Mouse (Mus musculus): ENCODE results near the gene Utp15.

DNA sequence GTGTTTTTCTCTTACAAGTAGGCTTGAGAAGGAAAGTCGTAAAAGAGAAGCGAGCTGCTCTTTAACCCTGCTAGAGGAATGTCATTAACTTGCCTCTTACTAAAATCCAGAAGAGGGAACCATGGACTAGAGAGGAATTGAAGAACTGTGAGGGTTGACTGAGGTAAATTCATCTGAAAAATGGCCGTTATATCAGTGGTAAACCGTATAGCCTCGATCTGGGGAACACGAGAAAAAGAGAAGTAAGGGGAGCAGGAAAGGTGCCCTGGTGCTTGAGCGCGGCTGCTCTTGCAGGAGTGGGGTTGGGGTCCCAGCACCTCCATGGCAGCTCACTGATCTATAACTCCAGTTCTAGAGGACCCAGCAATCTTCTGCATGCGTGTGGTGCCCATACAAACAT, 11.2 kb upstream of the Utp15 start:
- no peak for TF ChIP-seq POLR2A (IDR thresholded peaks at IDR 0.05; ENCODE audit: borderline replicate concordance, extremely low read depth, insufficient read depth, insufficient read length, poor library complexity, severe bottlenecking)
- TF ChIP-seq CTCF (IDR thresholded peaks at IDR 0.05; ENCODE audit: borderline replicate concordance, extremely low read depth, insufficient read depth, insufficient read length): no peak
